Mouse (Mus musculus) frontal cortex, postnatal 36 days (tissue): ENCODE results near the gene Gpr68.

Source experiments
- DNase-seq, 2 experiments: peaks; one replicate each; pipeline ENCODE4 v3.0.0; 2022; ENCODE audit warnings: low spot score in 2 of 2

Gene Gpr68

DNA sequence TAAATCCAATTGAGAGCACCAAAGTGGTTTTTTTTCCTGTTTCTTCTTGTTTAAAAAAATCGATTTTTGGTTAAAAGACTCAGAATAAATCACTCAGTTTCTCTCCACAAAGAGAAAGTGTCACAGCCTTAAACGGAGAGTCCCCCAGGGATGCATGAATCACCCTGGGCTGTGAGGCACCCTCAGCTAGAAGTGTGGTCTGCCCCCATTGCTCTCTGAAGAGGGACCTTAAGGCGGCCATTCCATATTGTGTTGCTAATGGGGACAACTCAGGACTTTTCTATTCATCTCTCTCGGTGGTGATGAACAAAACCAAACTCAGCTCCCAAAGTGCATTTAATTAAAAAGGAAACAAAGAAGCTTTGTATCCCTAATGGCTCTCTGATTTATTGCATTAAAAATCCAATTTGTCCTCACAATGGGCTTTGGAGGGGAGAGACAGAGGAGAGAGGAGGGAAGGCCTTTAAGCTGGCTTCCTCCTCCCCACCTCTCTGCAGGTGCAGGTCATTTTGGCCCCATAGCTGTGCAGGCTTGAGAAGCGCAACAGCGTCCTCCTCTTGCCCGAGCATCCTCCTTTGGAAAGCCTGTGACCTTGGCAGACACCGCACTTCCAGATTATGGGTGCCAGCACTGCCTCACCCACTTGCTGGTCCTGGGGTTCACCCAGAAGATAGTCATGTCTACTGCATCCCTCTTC lies 76.2 kb downstream of the Gpr68 start:
- no peak for DNase-seq

DNA sequence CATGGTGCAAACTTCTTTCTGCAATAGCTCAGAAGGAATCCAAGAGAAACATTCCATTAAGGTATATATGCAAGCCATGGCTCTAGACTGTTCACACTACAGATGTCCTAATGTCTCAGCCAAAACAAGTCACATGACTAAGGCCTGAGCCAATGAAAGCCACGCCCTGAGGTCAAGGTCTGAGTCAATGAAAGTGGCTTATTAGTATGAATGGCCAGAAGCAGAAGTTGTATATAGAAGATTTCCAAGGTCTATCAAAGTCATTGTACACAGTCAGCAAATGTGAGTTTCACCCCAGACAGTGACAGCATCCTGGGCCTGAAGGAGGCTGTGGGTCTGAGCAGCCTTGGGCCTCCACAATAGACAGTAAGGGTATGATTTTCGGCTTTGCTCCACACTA lies 77.0 kb downstream of the Gpr68 start:
- no peak for DNase-seq
